Mouse (Mus musculus): Measurements from ENCODE around the gene Abcg1. TPM values are rescaled to one million over a fixed set of nuclear protein-coding genes. Genes with fewer than 3 reads are reported as not detected.

Abcg1 gene
- total RNA-seq, 2 experiments from 2014 or later = 69.6 to 73.1 TPM

DNA sequence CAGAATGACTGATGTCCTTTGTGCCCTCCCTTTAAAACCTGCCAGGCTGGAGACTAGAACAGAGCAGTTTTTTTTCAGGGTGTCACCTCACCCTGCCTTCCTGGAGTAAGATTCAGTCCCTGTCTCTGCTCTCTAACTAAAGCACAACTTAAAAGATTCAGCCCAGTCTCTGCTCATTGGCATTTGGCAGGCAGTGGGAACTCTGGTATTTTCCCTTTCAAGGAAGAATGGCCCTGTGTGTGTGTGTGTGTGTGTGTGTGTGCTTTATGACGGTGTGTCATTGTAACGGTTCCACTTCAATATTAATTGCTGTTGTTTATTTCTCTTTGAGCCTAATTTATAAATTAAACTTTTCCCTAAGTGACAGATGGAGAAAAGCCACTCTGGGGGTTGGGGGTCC, 14.7 kb upstream of the Abcg1 start:
- DNase-seq = no peak

DNA sequence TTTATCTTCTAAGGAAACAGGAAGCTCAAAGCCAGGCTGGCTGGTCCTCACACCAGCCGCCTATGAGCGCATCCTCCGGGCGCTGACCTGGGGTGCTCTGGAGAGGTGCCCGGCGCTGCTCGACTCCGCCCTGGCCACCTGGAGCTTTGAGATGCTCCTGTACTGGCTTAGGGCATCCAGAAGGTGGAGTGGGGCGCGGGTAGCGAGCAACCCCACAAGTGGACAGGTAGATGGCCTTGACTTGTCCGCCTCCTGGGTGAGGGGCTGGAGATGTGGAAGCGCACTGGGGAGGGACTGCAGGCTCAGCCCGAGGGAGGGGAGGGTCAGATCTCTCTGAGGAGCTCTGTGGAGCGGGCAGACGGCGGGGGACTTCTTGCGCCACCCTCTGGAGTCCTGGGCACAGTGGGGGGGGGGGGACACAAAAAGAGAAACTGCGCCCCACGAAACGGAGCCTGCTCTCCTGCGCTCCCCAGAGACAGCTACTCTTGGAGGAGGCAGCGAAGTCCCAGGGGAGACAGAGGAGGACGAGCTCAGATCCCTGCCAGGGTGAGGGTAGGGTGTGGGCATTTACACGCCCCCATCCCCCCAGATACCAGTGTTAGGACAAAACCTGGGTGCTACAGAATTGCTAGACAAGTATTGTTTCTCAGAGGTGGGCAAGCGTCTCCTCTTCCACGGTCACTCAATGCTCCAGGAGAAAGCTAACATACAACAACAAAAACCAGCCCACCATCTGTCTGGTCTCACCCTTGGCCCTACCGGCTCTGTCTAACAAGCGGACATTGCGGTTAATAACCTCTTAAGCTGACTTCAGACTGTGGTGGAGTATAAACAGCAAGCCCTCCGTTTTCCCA, 643 bp downstream of the Abcg1 start:
- no peak for DNase-seq

DNA sequence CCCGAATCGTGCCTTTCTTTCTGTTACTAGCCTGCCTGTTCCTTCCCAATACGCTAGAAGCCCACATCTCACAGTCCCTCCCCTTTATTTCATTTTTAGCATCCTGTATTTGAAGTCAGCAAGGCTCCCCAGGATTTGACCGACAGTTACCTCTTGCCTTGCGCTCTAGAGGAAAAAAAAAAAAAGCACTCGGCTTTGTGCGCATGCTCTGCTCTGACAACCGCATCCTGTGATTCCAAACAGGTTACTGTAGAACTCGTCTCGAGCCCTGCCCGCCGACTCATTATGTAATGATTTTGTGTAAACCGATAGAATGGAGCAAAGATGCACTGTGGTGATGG, 1.2 kb downstream of the Abcg1 start:
- peak; percentile 72 to 76 for DNase-seq

DNA sequence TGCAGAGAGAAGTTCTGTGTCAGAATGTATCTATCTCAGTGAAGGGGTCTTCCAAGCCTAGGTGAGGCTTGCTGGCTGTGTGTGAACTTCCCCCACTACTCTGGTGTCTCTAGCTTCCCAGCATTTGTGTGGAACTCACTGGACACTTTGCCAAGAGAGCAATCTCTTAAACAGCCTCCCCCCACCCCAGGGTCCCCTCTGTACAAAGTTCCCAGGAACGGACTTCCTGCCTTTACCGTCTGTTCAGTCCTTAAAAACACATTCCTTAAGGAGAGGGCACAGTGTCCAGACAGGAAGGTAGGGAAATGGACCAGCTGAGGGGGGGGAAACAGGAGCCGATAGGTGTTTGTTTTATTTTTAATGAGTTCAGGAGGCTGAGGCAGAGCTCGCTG, 2.7 kb downstream of the Abcg1 start:
- no peak for DNase-seq

DNA sequence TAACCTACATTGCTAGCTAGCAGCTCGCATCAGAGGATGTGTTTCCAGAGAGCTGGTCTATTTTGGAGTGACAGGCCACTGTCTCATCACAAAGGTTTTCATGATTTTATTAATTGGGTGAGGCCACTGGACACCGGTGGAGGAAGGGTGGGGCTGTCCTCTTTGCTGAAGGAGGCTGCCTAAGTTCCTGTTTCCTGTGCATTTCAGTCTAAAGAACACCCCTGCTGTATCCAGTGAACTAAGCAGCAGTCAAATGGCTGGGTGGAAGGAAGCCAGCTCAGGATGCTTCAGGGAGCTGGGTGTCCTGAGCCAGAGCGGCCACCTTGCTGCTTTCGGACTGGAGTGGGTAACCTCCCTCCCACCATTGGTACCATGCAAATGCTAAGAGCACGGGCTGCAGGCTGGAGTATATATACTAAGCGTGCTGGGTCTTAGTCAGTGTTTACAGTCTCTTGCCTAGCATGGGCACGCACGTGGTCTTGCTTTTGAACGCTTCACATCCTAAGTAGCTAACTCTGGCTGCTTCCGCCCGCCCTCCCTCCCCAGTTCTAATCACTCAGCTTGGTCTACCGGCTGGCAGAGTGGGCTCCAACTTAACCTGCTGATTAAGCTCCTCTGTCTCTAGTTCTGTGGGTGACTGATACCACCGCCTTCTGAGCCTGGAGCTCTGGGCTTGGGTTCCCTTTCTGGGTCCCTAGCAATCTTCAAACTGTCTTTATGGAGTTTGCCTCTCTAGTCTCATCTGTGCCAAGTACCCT, 3.3 kb downstream of the Abcg1 start:
- no peak for DNase-seq

DNA sequence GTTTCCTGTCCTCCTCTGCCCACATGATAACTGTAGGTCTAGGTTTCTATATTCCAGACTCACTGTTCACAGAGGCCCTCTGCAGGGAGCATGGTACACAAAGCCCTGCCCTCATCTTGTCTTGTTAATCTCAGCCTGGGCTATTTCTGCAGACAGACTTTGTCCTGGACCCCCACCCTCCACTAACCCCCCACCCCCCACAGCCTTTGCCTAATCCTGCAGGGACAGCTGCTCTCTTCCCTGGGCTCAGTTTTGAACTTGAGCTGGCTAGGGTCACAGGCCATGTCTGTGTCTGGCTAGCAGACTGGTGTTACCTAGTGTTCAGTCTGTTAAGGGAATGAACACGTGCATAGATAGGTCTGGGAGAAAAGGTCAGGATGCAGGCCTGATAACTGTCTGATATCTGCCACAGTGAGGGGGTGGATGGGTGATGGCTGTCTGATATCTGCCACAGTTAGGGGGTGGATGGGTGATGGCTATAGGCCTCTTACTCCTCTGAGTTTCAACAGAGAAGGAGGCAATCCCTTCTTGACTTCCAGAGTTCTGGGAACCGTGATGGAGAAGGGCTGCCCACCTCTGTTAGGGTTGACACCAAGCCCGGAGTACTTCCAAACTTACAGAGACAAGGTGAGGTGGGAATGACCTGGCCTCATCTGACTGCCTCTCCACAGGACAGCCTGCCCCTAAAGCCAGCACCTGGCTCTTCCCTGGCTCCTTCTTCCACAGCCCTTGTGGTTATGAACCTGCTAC, 4.0 kb downstream of the Abcg1 start:
- DNase-seq = no peak

DNA sequence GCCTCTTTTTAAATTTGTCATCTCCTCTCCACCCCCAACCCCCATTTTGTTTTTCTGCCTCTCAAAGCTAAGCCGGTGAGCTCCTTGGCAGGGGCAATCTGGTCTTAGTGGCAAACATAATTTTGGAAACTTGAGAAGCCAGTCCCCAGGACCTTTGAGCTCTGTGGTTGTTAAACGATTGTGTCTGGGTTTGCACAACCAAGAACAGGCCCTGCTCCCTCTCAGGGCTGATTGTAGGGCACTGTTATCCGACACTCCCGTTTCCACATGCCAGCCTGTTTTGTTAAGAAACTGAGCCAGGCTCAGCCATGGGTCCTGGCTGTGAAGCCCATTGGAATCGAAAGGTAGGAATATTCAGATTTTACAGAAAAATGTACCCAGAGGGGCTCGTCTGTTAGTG, 8.6 kb downstream of the Abcg1 start:
- no peak for DNase-seq

DNA sequence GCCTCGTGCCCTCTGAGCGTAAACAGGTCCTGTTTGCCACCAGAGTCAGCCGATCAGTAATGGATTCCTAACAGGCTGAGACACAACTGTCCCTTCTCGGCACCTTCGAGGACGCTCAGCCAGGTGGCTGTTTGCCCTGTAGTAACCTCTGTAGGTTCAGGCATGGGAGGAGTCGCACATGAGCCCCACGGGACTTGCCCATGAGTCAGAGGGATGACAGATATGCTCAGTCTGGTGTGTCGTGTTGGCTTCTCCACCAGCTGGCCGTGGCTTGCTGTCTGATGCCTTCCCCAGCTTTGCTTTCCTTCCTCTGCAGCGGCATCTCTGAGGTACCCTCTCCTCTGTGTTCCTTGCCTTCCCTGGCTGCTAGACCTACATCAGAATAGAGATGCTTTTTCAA, 9.6 kb downstream of the Abcg1 start:
- DNase-seq = peak in 1 of 2 experiments; percentile 46

DNA sequence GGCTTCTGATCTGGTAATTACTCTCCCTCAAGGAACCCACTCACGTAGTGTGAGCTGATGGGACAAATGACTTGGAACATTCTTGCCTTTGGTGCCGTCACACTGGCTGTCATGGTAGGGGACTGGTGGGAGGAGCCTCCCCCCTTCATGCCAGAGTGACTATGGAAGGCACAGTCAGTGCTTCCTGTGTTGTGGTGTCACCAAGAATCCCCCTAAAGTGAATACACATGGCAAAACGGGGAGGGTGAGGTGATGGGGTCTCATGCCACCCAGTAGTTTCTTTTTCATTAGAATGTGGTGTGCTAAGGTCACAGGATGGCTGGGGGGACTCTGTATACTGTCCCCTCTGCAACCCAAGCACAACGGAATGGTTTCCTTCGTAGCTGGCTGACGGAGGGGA, 11.6 kb downstream of the Abcg1 start:
- DNase-seq = no peak

DNA sequence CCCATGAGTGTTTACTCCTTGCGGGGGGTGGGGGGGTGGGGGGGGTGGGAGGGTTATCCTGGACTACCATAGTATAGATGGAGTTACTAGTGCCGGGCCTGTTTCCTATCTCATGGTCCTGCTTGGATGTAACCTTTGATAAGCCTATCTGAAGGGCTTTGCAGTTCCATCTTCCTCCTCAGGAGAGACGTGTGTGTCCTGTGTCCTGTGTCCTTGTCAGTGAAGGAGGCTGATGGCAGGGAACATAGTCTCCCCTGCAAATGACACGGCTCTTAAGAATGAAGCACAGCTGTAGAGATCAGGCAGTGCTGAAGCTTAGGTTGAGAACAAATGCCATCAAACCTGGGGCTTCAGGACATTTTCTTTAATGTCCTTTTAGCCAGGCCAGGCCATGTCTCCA, 12.4 kb downstream of the Abcg1 start:
- no peak for DNase-seq

DNA sequence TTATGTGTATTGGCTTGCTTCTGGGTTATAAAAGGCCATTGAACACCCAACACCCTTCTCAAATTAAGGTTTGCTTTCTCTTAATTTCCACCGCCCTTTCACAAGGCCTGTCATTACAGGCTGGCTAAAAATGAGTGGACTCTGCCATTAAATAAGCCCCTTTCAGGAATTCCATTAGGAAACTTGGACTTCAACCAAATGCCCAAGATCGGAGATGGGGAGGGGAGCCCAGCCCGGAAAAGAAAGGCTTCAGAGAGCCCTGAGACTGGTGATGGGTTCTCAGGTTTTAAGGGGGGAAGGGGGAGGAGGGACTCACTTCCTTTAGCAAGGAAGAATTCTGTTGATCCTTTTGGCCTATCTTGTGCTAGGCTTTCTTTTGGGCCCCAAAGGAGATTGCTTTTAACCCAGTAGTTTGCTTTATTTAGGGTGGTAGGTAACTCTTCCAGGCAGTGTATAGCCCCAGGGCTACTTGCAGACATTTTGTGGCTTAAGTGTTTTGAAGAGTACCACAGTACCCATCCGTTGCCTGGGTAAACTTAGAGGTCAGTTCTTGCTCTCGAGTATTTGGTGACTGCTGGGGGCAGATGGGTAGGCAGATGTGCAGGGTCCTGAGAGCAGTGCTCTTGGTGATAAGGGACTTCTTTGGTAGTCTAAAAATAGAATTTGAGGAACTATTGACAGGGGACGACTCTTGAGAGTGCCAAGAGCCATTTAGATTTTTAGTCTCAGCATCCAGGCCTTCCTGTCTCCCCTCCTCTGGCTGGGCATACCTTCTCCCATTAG, 13.1 kb downstream of the Abcg1 start:
- DNase-seq = no peak

DNA sequence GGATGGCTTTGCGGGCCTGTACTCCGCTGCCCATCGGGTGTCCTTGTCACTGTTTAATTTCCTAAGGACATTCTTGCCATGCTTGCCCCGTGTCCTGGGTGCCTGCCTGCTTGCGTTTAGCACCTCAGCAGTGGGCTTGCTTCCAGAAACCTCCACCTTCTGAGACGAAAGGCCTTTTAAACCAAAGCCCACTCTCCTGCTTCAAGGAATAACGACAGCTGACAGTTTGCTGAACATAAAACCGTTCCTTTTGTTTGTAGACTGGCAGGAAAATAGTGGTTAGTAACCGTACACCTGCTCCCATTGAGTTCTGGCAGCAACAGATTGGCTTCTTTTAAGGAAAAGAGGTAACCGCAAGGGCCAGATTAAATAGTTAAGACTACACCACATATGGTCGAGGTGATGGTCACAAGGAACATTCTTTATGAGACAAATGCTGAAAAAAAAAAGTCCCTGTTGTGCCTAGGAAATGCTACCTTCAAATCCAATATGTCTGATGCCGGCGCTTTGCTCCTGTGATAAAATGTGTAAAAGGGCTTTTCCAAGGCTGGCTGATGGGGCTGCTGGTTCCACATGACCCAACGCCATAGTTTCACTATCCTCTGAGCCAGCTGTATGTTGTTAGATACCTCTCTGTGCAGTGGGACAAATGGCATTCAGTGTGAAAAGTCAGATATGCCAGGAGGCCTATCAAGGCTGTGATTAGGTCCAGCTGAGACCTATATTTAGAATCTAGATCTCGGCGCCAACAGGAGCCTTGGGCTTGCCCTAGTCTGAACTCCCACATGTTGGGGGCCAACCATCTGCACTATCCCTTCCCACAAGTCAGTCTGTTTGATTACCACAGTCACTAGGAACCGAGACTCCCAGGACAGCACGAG, 14.2 kb downstream of the Abcg1 start:
- DNase-seq = no peak

DNA sequence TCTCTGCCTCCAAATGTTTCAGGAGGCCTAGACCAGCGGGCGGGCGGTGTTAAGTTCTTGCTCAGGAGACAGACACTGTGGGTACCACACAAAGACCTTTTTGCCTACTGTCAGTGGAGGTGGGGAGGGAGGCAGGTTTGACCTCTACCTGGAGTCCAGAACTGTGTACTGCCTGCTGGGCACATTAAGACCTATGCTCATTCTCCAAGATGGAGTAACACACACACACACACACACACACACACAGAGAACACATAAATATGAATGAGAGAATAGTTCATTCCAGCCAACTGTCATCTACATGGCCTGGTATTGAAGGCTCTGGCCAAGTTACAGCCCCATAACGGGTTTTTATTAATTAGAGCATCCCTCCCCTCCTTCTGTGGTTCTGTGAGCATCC, 15.4 kb downstream of the Abcg1 start:
- DNase-seq = no peak

DNA sequence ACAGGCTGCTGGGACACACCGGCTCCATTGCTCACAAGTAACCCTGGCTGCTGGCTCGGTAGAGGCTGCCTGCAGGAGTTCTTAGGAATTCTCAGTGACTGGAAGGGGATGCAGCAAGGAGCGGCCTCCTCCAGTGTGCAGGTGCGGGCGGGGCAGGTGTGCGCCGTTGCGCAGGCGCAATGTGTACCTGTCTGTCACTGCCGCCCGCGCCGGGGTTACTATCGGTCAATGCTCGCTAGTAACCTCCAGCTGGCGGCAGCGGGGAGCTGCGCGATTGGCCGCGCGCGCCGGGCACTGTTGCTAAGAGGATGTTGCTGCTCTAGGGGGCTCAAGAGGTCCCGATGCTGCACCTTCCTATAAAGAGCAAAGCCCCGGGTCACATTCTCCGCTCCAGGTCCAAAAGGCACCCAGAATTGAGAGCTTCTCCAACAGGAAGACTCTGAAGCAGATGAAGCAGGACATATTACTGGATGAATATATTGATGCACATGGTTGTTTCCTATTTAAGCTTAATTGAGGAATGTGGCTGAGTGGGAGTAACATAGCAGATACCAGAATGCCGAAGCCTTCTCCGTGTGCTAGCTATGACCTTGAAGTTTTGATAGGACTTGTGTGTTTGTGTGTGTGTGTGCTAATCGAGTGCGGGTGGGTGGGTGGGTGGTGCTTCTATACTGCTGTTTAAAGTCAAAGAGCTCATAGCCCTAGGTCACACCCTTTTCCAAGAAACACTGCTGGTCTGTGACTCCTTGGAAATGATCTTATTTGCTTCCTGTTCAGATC, 16.0 kb downstream of the Abcg1 start:
- DNase-seq = peak; percentile 60 to 64

DNA sequence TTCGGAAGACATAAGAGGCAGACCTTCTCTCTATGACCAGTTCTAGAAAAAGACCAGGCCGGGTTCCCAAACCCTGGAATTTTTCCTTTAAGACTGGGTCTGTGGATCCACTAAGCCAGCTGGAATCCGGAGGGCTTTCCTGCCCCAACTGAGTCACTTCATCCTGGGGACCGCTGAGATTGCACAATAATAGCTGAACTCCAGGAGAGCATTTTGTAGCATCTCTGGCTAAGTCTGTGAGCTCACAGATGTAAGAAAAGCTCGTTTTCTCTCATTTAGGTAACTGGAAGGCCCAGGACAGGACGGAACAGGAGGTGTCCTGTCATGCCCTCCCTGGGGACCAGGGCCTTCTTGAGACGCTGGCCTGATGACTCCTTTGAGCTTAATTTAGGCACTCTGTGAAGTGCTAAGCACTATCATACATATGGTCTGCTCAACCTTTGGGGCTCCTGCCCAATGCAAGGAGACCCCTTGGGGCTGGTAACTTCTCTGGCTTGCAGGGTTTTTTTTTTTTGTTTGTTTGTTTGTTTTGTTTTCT, 16.6 kb downstream of the Abcg1 start:
- DNase-seq = no peak

DNA sequence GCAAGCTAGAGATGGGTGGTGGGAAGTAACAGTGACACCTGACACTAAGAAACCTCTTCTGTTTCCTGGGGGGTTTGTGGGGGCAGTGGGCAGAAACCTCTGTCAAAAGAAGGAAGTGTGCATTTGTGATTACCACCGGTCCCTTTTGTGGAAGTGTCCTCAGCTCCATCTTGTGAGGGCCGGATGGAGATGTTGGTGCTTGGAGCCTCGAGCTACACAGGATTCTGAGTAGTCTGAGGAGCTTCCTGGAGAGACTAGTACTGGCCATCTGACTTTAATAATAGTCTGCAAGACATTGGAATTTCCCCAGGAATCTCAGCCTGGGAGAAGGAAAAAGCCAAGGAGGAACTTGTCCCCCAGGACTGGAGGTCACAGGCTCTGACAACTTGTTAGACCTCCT, 17.2 kb downstream of the Abcg1 start:
- no peak for DNase-seq

DNA sequence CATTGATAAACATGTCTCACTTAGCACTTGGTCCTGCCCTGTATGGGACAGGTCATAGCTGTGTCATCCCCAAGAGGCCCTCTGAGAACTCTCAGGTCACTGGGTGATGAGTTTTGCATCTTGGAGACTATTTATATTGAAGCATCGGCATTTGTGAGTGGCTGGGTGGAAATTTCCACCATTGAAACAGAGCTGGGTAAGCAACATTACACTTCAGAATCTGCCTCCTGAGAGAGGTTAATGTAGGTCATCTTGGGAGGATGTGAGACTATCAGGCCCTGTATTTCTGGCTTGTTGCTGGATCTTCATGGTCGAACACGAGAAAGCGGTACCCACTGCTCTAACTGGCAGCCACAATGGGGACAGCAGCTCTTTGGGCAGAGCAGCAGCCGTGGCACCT, 18.0 kb downstream of the Abcg1 start:
- no peak for DNase-seq

DNA sequence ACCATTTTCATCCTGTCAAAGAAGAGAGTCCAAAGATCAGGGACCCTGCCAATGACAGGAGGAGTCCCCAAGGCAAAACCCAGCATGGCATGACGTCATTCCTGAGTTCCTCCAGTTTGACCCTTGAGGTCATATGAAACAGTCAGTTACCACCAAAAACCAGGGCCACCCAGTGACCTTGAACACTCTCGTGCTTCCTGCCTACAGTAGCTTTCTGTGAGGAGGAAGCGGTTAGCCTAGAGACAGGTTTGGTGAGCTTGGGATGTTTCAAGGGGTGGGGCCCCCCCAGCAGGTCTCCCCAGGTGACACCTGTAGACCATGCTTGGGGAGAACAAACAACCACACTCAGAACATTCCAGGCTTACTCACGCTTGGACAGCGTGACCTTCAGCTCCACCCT, 20.1 kb downstream of the Abcg1 start:
- DNase-seq = no peak

DNA sequence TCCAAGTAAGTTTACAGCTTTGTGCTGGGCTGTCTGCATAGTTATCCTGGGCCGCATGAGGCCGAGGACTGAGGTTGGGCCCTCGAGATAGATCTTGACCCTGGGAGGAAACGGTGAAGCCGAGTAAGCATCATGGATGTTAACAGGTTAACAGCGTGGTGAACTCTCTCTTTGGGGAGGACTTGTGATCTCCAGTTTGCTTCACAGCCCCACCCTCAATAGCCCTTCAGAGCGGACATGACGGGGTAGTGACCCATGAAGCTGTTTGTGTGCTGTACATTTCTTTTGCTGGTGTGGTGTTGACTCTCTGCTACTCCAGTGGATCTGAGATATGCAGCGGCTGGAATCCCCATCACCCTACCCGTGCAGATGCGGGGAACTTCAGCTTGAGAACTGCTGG, 21.1 kb downstream of the Abcg1 start:
- no peak for DNase-seq

DNA sequence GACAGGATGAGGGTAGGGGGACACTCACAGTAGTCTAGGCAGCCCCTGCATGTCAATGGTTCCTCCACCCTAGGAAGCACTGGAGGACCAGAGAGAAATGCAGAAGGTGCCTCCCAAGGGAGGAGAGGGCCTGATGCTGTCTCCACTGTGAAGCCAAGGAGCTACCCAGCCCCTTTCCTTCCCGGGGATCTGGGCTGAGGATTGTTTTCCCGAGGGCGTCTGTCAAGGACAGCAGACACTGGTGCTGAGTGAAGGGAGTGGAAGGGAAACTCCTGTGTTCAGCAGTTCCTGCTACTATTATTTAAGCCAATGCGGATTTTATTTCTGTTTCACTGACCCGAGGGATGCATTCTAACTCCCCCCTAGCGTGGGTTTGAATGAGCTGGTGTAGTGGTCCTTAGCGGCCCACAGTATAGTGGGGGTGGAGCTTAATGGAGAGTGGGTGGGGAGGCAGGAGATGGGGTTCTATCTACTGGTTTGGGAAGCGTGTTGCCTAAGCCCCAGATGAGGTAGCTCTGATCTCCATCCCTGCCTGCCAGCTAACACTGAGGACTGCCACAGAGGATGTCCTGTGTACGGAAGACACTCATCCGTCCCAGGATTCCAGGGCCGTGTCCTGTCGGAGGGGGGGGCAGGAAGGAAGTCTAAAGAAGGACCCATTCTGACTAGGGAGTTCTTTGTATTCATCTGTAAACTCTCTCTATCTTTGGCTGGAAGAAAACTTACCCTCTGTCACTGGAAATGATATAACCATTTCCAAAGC, 21.8 kb downstream of the Abcg1 start:
- DNase-seq = no peak

All from layer of hippocampus, postnatal 36 days (tissue).